Mouse (Mus musculus) megakaryocyte, embryonic 14.5 days (primary cell): ENCODE data around the gene Hoxb4.

Source experiments
- FLI1 ChIP-seq: IDR thresholded peaks from 2 replicates; pipeline ENCODE4 v1.6.1; 2012; ENCODE audit warnings: low read length, inconsistent platforms, mixed read lengths
- GATA1 ChIP-seq: IDR thresholded peaks from 3 replicates; pipeline ENCODE4 v1.6.1; 2012; ENCODE audit warnings: mixed read lengths, low read length, inconsistent platforms, borderline replicate concordance

DNA sequence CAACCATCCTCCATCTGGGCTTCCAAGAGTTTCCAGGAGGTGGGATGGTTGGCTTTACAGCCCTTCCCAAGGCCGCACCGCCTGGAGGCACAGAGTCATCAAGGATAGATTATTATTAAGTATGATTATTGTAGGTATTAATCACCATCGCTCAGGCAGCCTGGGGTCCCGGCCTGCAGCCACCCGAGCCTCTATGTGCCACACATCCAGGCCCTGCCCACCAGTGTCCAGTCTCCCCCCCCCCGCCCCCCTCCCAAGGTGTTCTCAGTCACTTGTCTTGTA lies 26.8 kb downstream of the Hoxb4 start:
- TF ChIP-seq GATA1 (no peak), FLI1 (no peak)
